Comparison of ENCODE assay signal across 26 mouse cellular contexts in genomic region chr8:11268753-11269152, GRCm38 (mm10). TPM values are rescaled to one million over a fixed set of nuclear protein-coding genes. Genes with fewer than 3 reads are reported as not detected.
A peak's percentile ranks its signal among the peaks of the same experiment; 100 is the strongest.
DNase-seq lines count a peak whose midpoint lies in the region; ATAC-seq and TF ChIP-seq lines count a peak whose summit lies in the region.
"Had no signal": no experiment of that assay in that cellular context is flagged by ENCODE, and none has a peak within 500 bp of the region (broad histone marks: within the 10 kb centered on the region; RNA-seq: fewer than 3 reads in every experiment).

No protein-coding gene starts in this region.

- no peak overlapping the region for H3K4me3 ChIP-seq in heart, embryonic 15.5 days
- H3K4me3 ChIP-seq in limb, embryonic 14.5 days (replicated peaks; ENCODE audit: low read length) = no peak overlapping the region
- H3K4me3 ChIP-seq: erythroblast, embryonic 14.5 days; hindbrain, embryonic 12.5 days; neural tube, embryonic 15.5 days had no signal

- H3K4me2 ChIP-seq in heart, embryonic 15.5 days = no peak overlapping the region
- no peak overlapping the region for H3K4me2 ChIP-seq in limb, embryonic 14.5 days (replicated peaks; ENCODE audit: low read depth, low read length, severe bottlenecking)
- H3K4me2 ChIP-seq: hindbrain, embryonic 12.5 days; neural tube, embryonic 15.5 days had no signal

- H3K27me3 ChIP-seq in heart, embryonic 15.5 days = no peaks in the 10 kb centered on the region
- no peaks in the 10 kb centered on the region for H3K27me3 ChIP-seq in limb, embryonic 14.5 days (ENCODE audit: control insufficient read depth, insufficient read depth, low read length)
- H3K27me3 ChIP-seq: hindbrain, embryonic 12.5 days; neural tube, embryonic 15.5 days had no signal

- H3K4me1 ChIP-seq in heart, embryonic 15.5 days (replicated peaks) = peaks cover 68% of the 10 kb centered on the region
- peaks cover 11% of the 10 kb centered on the region for H3K4me1 ChIP-seq in limb, embryonic 14.5 days (ENCODE audit: control insufficient read depth, insufficient read depth, low read length)
- H3K4me1 ChIP-seq: hindbrain, embryonic 12.5 days; neural tube, embryonic 15.5 days had no signal

- H3K36me3 ChIP-seq in heart, embryonic 15.5 days = no peaks in the 10 kb centered on the region
- H3K36me3 ChIP-seq in limb, embryonic 14.5 days (ENCODE audit: control insufficient read depth, insufficient read depth, low read length) = no peaks in the 10 kb centered on the region
- H3K36me3 ChIP-seq: hindbrain, embryonic 12.5 days; neural tube, embryonic 15.5 days had no signal

- ATAC-seq in heart, embryonic 15.5 days (replicated peaks; ENCODE audit: insufficient number of reproducible peaks, insufficient read depth, low FRiP score, low read depth) = no peak
- peak; percentile 75 for ATAC-seq in limb, embryonic 14.5 days (ENCODE audit: low FRiP score, low read depth)
- ATAC-seq in erythroblast, adult 5-6 weeks (replicated peaks; ENCODE audit: low FRiP score, poor library complexity, severe bottlenecking) = no peak
- ATAC-seq: forebrain, embryonic 14.5 days; inflammation-experienced regulatory T-cells, adult 6 months; midbrain, embryonic 16.5 days had no signal

- no peaks in the 10 kb centered on the region for H3K9me3 ChIP-seq in heart, embryonic 15.5 days (replicated peaks)
- H3K9me3 ChIP-seq in limb, embryonic 14.5 days (ENCODE audit: control insufficient read depth, low read length) = no peaks in the 10 kb centered on the region
- H3K9me3 ChIP-seq: hindbrain, embryonic 12.5 days; neural tube, embryonic 15.5 days had no signal

- H3K9ac ChIP-seq in heart, embryonic 15.5 days = no peak overlapping the region
- no peak overlapping the region for H3K9ac ChIP-seq in limb, embryonic 14.5 days (ENCODE audit: low read depth, low read length, severe bottlenecking)
- H3K9ac ChIP-seq: hindbrain, embryonic 12.5 days; neural tube, embryonic 15.5 days had no signal

- 65% methylated on average over 6 of the region's 6 CpGs for WGBS in heart, embryonic 15.5 days
- WGBS in limb, embryonic 14.5 days = 34% methylated on average over 6 of the region's 6 CpGs

- TF ChIP-seq POLR2A in limb, embryonic 14.5 days (IDR thresholded peaks at IDR 0.05; ENCODE audit: borderline replicate concordance, extremely low read depth, insufficient read depth, insufficient read length) = no peak

- H3K27ac ChIP-seq in heart, embryonic 15.5 days = peak overlapping the region; percentile 32; the same call in 1 of the 2 replicates
- no peak overlapping the region for H3K27ac ChIP-seq in limb, embryonic 14.5 days (replicated peaks; ENCODE audit: low read depth, low read length)
- H3K27ac ChIP-seq: hindbrain, embryonic 12.5 days; neural tube, embryonic 15.5 days had no signal

- DNase-seq in adrenal gland, postnatal 36 days = peak; percentile 46 to 51
- no peak for DNase-seq in adrenal gland, postnatal 25 days
- DNase-seq in heart, postnatal 4 days = no peak
- DNase-seq in brain, adult 2 months (ENCODE audit: low read depth, low spot score) = peak; percentile 51
- DNase-seq in limb, embryonic 14.5 days (ENCODE audit: low spot score) = peak; percentile 37
- no peak for DNase-seq in cerebellum, adult 11 months
- DNase-seq: adrenal gland, adult 8-10 months; cerebellum, adult 2 months; cerebellum, postnatal 36 days; heart, postnatal 10 days; kidney, adult 2 months; kidney, postnatal 25 days; liver; lung, postnatal 14 days; right cerebral cortex, postnatal 14 days; spleen, adult 18-20 months; thymus, adult 18-20 months had no signal

RNA-seq across cellular contexts. Expression of gene Col4a2, which starts 43.9 kb away (rescaled TPM):
- 100 to 1,000 TPM; 182 to 302 TPM for total RNA-seq in adrenal gland, postnatal 36 days (2021)
- 214 and 239 TPM in 2 replicates for total RNA-seq in adrenal gland, postnatal 25 days (2021)
- 89.8 and 106 TPM in 2 replicates for polyA plus RNA-seq in heart, embryonic 15.5 days (2015; fragmentation: Nextera tagmentation; extraction: Ambion mirVana)
- total RNA-seq in heart, postnatal 4 days (2021) = 100 to 1,000 TPM; 558 to 588 TPM
- 89.0 and 109 TPM in 2 replicates for polyA plus RNA-seq in limb, embryonic 14.5 days (2012; rRNA removed)
- polyA plus RNA-seq in limb, embryonic 14.5 days (2014; fragmentation: Nextera tagmentation; extraction: Ambion mirVana) = 76.3 and 76.4 TPM in 2 replicates
- not detected in 2 replicates for total RNA-seq in erythroblast, adult 5-6 weeks (2015; ENCODE audit: low replicate concordance)
- 0.42 TPM in 1 of 2 replicates, not detected in the other for total RNA-seq in erythroblast, adult 5-6 weeks (2017; ENCODE audit: low replicate concordance)
- polyA plus RNA-seq: inflammation-experienced regulatory T-cells, adult 6 months had no signal

RNA-seq across cellular contexts. Expression of gene Col4a1, which starts 43.9 kb away (rescaled TPM):
- total RNA-seq in adrenal gland, postnatal 36 days (2021) = 100 to 1,000 TPM; 359 to 687 TPM
- total RNA-seq in adrenal gland, postnatal 25 days (2021) = 385 and 411 TPM in 2 replicates
- 191 and 245 TPM in 2 replicates for polyA plus RNA-seq in heart, embryonic 15.5 days (2015; fragmentation: Nextera tagmentation; extraction: Ambion mirVana)
- total RNA-seq in heart, postnatal 4 days (2021) = 1,000 to 10,000 TPM; 1,026 to 1,084 TPM
- 225 and 296 TPM in 2 replicates for polyA plus RNA-seq in limb, embryonic 14.5 days (2012; rRNA removed)
- 210 and 215 TPM in 2 replicates for polyA plus RNA-seq in limb, embryonic 14.5 days (2014; fragmentation: Nextera tagmentation; extraction: Ambion mirVana)
- total RNA-seq in erythroblast, adult 5-6 weeks (2015; ENCODE audit: low replicate concordance) = 0.38 TPM in 1 of 2 replicates, not detected in the other
- 0.34 and 0.42 TPM in 2 replicates for total RNA-seq in erythroblast, adult 5-6 weeks (2017; ENCODE audit: low replicate concordance)
- total RNA-seq: MEL had no signal

Comparison
In these comparisons a context has a peak if more than half of its experiments do, and no peak if none do; other contexts are left out.
1. DNase-seq: peak in adrenal gland, postnatal 36 days (2 of 2), brain, adult 2 months (single experiment) and limb, embryonic 14.5 days (single experiment); none in adrenal gland, postnatal 25 days (single experiment), heart, postnatal 4 days (single experiment) and cerebellum, adult 11 months (single experiment).
2. RNA of gene Col4a2, which starts 43.9 kb away (total RNA-seq): 558 to 588 TPM in heart, postnatal 4 days, 182 to 302 TPM in adrenal gland, postnatal 36 days and 214 to 239 TPM in adrenal gland, postnatal 25 days; 0.42 TPM in erythroblast, adult 5-6 weeks; every median in the first group is over 100 times any median in the second.
3. RNA of gene Col4a1, which starts 43.9 kb away (total RNA-seq): 1,026 to 1,084 TPM in heart, postnatal 4 days, 359 to 687 TPM in adrenal gland, postnatal 36 days and 385 to 411 TPM in adrenal gland, postnatal 25 days; 0.34 to 0.42 TPM in erythroblast, adult 5-6 weeks; every median in the first group is over 100 times any median in the second.